Mouse (Mus musculus) liver, adult (tissue): ENCODE results near the gene Dst.

Experiments used
- GATA4 ChIP-seq: IDR thresholded peaks from 2 replicates; pipeline ENCODE4 v1.6.1; 2014; ENCODE audit warnings: mild to moderate bottlenecking, low read length; ENCODE audit not compliant: insufficient replicate concordance

Gene Dst

DNA sequence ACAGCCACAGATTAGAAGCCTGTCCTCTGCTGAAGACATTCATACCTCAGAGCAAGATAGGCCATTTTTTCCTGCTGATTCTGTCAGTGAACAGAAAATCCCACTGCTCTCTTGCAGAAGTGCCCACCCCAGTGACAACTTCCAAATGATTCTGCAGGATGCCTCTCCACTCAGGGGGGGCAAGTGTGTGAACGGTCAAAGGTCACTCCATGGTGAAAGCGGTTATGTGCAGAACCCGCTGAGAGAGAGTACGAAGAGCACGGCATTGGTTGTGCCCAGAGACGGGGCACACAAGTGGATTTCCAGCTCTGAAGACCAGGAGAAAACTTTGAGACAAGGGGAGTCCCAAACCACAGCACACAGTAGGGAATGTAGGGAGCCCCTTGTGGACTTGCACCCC lies 330.2 kb downstream of the Dst start:
- TF ChIP-seq GATA4: no peak

DNA sequence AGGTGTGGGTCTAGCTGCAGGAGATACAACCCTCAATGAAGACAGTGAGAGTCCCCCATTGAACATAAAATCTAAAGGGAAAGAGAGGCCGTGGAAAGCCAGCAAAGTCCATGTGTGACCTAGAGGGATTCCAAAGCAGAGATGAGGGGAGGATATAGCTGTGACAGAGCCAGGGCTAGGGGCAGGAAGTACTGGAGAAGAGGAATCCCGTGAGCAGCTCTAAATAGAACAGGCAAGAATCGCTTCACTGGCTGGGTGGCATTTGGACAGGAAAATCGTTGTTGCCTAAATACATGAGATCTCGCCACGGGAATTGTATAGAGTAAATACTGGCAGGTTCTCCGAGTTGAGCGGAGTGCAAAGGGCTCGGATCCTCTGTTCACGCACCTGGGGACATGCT lies 336.7 kb downstream of the Dst start:
- no peak for TF ChIP-seq GATA4

DNA sequence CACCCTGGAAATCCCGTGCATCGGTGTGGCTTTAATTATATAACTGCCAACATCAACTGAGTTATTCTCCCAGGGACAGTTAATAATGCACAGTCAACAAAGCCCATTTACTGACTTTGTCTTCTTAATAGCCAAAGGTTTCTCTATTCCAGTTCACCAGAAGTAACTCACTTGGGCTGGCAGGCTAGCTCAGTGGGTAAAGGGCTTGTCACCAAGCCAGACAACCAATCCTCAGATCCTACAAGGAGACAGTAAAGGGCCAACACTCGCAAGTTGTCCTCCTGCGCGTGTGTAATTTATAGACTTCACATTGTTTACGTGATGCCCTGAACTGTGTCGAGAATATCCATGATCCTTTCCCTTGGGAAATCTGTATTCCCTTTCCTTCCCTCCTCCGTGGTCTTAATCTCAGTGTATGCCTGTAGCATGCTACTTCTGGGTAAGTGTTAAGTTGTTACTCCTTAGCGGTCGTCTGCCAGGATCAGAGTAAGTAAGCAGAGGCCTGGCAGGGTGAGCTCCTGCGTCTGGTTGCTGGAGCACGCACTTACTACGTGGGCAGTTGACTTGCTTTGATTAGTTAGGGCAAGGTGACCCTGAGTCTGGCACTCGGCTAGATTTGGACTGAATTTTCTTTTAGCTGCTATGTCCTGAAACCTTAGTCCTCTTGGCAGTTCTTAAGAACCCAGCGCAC lies 338.1 kb downstream of the Dst start:
- TF ChIP-seq GATA4: no peak

DNA sequence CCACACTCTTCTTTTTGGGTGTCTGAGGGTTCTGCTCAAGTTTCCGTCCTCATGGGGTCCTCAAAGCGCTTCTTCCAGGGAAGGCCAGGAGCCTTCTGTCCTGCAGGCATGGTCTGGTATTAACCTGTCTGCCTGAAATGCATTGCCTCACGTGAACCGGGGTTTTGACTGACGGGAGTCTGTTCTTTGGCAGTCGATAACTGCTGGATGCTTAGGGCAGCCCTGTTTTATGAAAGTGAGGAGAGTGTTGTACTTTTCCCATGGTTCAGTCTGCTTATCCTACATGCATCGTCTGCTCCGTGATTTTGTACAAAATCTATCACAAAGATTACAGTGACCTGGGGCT lies 338.6 kb downstream of the Dst start:
- TF ChIP-seq GATA4: no peak

DNA sequence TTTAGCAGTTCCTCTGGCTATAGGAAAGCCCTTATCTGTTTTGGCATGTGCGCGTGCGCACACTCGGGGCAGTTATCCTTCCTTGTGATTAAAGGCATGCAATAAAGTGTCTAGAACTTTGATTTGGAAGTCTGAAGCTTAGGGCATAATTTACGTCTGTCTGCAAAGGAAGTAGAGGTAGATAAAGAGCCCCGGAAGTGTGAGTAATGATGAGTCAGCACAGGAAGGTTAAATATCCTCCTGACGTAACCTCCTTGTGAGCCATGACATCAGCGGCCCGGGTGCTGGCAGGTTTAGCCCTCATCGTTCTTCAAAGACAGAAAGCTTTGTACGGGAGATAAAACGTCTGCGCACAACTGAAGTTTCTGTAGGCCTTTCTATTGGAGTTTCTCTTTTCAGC lies 343.1 kb downstream of the Dst start:
- no peak for TF ChIP-seq GATA4

DNA sequence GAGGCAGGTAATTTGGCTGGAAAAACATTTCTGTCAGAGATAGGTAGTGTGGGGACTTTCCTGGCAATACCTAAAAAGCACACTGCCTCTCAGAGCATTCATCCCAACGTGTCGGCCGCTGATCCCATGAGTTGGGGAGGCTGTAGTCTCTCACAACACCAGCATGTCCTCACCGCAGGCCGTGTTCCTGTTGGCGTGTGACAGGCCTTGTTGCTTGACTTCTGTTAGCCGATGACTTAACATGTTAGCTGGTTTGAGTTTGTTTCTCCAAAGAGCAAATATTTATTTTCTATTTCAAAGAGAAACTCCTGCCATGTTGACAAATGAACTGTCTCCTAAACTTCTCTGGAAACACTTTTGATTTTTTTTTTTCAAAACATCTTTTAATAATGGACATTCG lies 344.2 kb downstream of the Dst start:
- no peak for TF ChIP-seq GATA4

DNA sequence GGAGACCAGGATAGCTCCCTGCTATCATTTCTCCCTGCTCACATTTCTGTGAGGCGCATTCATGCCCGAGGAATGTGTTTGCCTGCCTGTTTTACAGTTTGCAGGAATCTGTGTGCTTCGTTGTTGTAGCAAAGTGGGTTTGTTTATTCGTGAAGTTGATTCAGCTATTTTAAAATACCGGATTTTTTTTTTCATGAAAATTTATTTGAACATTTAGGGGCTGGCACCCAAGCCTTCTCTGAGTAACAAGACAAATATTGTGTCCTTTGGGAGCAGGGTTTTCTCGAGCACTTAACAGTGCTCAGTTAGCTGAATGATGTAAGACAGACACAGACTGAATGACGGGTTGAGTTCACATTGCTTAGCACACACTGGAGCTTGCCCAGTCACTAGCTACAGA lies 345.9 kb downstream of the Dst start:
- TF ChIP-seq GATA4: no peak

DNA sequence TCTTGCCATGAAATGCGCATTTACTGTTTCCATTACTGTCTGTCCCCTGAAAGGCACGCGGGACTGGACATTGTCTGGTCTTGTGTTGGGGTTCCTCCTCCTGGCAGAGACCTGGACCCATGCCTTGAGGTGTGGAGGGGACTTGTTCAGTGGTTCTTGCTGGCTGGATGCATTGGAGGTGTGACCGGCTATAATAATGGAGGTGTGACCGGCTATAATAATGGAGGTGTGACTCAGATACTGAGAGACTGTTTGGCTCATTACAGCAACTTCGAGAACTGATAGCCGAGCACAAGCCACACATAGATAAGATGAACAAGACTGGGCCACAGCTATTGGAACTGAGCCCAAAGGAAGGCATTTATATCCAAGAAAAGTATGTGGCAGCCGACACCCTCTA lies 351.9 kb downstream of the Dst start:
- TF ChIP-seq GATA4: no peak

DNA sequence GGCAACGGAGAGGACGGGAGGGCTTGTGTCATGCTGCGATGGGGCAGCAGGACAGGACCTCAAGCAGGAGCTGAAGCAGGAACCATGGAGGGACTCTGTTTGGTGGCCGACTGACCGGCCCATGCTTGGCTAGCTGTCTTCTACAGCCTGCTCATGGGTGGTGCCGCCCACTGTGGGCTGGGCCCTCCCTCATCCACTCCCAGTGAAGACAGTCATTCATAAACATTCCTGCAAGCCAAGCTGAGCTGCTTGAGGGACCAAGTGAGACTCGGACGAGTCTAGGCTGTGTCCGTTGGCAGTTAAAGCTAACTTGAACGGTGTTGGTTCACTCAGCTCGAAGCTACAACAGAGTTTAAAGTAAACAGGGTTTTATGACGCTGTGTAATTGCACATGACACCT lies 353.0 kb downstream of the Dst start:
- no peak for TF ChIP-seq GATA4

DNA sequence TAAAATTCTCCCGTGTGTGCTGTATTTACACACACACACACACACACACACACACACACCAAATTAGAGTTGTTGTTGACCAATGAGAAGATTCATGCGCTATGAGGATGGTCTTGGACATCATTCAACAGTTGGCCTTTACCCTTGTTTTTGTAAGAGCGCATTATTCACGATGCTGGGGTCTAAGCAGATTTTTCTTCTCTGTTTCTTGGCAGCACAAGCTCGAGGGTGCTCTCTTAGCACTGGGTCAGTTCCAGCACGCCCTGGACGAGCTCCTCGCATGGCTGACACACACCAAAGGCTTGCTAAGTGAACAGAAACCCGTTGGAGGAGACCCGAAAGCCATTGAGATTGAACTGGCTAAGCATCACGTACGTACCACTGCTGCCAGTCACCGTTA lies 360.5 kb downstream of the Dst start:
- no peak for TF ChIP-seq GATA4

DNA sequence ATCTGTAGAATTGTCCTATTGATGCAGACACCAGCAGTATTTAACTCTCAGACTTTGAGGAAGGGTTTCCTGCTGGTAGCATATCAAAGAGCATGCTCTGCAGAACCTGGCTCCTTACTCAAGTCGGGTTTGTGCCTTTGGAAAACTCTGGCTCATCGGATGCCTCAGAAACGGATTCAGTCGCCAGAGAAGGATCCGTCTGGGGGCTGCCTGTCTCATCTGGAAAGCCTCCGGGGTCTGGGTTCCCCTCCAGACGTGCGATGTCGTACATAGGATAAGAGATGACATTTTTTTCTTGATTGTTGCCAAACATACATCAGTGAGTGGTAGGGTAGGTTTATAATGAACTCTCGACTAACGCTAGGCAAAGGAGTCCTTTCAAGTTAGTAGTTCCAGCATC lies 361.6 kb downstream of the Dst start:
- no peak for TF ChIP-seq GATA4

DNA sequence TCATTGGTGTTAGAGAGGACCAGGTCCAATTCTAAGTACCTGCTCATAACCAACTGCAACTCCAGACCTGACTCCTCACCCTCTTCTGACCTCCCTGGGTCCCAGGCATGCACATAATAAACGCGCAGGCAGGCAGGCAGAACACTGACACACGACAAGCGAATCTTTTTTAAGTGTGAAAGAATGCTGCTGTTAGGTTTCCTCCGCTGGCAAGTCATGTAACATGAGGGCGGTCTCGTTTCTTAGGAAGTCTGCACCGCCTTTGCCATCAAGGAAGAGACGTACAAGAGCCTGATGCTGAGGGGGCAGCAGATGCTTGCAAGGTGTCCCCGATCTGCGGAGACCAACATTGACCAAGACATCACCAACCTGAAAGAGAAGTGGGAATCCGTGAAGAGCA lies 365.9 kb downstream of the Dst start:
- no peak for TF ChIP-seq GATA4

DNA sequence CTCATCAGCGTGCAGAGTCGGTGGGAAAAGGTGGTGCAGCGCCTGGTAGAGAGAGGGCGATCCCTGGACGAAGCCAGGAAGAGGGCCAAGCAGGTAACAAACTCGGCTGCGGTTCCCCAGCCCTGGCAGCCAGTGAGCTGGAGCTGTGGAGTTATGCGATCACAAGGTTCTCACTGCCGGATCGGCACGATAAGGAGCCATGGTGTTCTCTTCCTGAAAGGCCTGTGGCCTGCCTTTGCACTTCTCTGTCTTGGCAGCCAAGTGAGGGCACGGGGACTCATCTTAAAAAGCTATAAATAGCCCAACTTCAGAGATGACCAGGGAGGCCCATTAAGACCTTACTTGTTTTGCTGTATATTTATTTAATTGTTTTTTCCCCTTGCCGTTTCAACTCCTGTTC lies 367.8 kb downstream of the Dst start:
- TF ChIP-seq GATA4: no peak

DNA sequence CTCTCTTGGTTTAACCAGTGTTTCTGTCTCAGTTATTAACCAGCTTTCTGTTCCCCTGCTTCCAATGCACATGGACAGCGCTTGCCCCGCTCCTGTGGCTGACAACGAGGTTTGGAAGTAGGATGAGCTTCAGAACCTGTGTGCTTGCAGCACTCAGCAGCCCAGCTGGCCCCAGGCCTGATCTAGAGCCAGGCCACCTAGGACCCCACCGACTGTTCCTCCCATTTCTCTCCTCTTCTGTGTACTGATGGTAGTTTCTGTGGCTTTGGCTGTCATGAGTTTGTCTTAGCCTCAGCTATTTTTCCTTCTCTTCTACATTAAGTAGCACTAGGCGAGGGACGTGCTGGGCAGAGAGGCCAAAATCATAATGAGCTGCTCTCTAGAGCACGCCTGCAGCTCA lies 368.7 kb downstream of the Dst start:
- no peak for TF ChIP-seq GATA4

DNA sequence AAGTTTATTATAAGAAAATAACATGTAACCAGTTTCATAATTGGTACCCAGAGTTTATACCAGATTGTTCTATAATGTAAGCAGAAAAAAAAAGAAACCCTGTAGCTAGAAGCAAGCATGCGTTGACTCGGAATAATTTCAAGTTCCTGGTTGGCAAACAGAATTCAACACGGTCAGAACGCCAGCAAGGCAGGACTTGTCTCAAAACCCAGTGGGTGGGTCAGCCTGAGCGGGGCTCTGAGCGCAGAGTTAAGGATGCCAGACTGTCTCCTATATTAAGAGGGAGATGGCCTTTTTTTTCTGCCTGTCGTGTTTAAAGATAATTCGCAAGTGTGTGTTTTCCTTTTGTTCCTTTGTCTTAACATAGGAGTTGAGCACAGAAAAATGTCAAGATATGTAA lies 369.2 kb downstream of the Dst start:
- no peak for TF ChIP-seq GATA4

DNA sequence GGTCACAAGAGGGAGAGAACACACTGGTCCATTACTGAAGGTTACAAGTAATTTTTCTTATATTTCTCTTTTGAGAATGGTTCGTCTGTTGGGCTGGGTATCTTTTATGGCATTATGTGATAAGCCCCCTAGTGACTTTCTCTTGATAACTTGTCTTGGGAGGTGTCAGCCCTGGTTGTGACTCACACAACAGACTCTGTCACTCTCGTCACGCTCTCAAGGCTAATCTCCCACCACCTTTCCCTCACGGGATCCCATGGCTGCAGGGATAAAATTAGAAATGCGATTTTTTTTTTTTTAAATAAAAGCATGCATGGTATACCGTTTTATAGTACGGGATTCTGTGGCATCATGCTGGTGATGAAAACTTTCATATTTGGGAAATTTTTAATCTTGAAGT lies 375.5 kb downstream of the Dst start:
- no peak for TF ChIP-seq GATA4

DNA sequence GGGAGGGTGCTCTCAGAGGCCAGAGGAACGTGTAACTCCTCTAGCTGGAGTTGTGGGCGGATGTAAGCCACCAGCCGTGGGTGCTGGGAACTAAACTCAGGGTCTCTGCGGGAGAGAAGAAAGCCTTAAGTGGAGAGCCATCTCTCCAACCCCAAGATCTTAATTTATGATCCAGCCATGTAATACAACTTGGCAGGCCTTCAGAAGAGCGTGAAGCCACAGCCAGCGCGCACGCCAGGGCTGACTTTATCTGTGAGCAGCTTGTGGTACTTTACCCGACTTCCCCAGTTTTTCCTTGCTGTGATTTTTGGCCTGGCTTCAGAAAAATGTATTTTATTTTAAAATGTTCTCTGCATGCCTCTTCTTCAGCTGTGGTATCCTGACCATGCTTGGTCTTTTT lies 377.0 kb downstream of the Dst start:
- TF ChIP-seq GATA4: no peak

DNA sequence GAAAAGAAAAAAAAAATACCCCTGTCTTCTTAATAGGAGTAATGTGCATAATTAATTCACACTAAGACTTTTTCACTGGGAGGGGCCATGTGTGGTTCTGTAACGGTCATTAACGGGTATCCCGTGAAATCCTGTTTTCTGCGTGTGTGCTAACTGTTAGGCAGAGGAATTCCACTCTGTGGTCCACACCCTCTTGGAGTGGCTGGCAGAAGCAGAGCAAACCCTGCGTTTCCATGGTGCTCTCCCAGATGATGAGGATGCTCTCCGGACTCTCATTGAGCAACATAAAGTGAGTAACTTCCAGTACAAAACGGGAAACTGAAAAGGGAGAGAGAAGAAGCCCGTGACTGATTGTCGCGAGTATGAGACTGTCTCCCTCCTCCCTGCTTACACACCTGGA lies 379.7 kb downstream of the Dst start:
- TF ChIP-seq GATA4: no peak
